Mouse (Mus musculus): ENCODE measurements at regions not wholly inside any gene's neighbourhood (a gene's known extent, or its start where the extent isn't known, plus 50 kb on each side); places are given as distances from the start of the nearest gene placed in this dataset.

GRCm38 (mm10) chr9:113074866-113075265 is 633.2 kb downstream of the Pdcd6ip start:
- H3K27me3 ChIP-seq (ENCODE audit: insufficient read depth, low read length) = no peaks in the 10 kb centered on the region
- H3K36me3 ChIP-seq (ENCODE audit: insufficient read depth, low read length) = no peaks in the 10 kb centered on the region
- TF ChIP-seq CTCF (IDR thresholded peaks at IDR 0.05; ENCODE audit: low read depth) = no peak
- no peaks in the 10 kb centered on the region for H3K4me1 ChIP-seq (ENCODE audit: insufficient read depth, low read length)
- no peak overlapping the region for H3K4me2 ChIP-seq (ENCODE audit: low read depth, low read length)
- no peak overlapping the region for H3K27ac ChIP-seq
- no peak for DNase-seq (ENCODE audit: low spot score)
- no peaks in the 10 kb centered on the region for H3K9me3 ChIP-seq (ENCODE audit: low read length)
- no peak overlapping the region for H3K9ac ChIP-seq (replicated peaks; ENCODE audit: low read length)
- ATAC-seq = no peak
- no peak overlapping the region for H3K4me3 ChIP-seq (ENCODE audit: low read length)
- 84% methylated on average over 3 of the region's 3 CpGs for whole genome bisulfite sequencing

- Histone ChIP-seq H3K27me3 (ENCODE audit: insufficient read depth, low read length) (no peaks in the 10 kb centered on the region), H3K4me3 (ENCODE audit: low read length) (no peak overlapping the region), H3K36me3 (ENCODE audit: insufficient read depth, low read length) (no peaks in the 10 kb centered on the region), H3K9me3 (ENCODE audit: low read length) (no peaks in the 10 kb centered on the region), H3K9ac (replicated peaks; ENCODE audit: low read length) (no peak overlapping the region), H3K27ac (no peak overlapping the region), H3K4me1 (ENCODE audit: insufficient read depth, low read length) (no peaks in the 10 kb centered on the region), H3K4me2 (ENCODE audit: low read depth, low read length) (no peak overlapping the region)
- DNase-seq (ENCODE audit: low spot score) = no peak
- ATAC-seq = no peak
- no peak for TF ChIP-seq CTCF (IDR thresholded peaks at IDR 0.05; ENCODE audit: low read depth)
- 74% methylated on average over 11 of the region's 11 CpGs for WGBS
Observed at GRCm38 (mm10) chr9:113057415-113057814, 650.6 kb downstream of the Pdcd6ip start.

GRCm38 (mm10) chr9:113044556-113045178 is 663.4 kb downstream of the Pdcd6ip start:
- Histone ChIP-seq H3K4me1 (ENCODE audit: insufficient read depth, low read length) (no peaks in the 10 kb centered on the region), H3K4me3 (ENCODE audit: low read length) (no peak overlapping the region), H3K9ac (replicated peaks; ENCODE audit: low read length) (no peak overlapping the region), H3K36me3 (ENCODE audit: insufficient read depth, low read length) (no peaks in the 10 kb centered on the region), H3K27ac (no peak overlapping the region), H3K27me3 (ENCODE audit: insufficient read depth, low read length) (no peaks in the 10 kb centered on the region), H3K4me2 (ENCODE audit: low read depth, low read length) (no peak overlapping the region), H3K9me3 (ENCODE audit: low read length) (no peaks in the 10 kb centered on the region)
- DNase-seq (ENCODE audit: low spot score) = no peak
- TF ChIP-seq CTCF (IDR thresholded peaks at IDR 0.05; ENCODE audit: low read depth) = no peak
- no peak for ATAC-seq
- 69% methylated on average over 4 of the region's 4 CpGs for WGBS

- 86% methylated on average over 6 of the region's 6 CpGs for WGBS
- no peak for ATAC-seq
- no peak for TF ChIP-seq CTCF (IDR thresholded peaks at IDR 0.05; ENCODE audit: low read depth)
Observed at GRCm38 (mm10) chr9:113040885-113041284, 667.2 kb downstream of the Pdcd6ip start.

GRCm38 (mm10) chr9:113033996-113034395 is 674.1 kb downstream of the Pdcd6ip start:
- TF ChIP-seq CTCF (IDR thresholded peaks at IDR 0.05; ENCODE audit: low read depth) = no peak
- no peak overlapping the region for H3K4me2 ChIP-seq (ENCODE audit: low read depth, low read length)
- no peaks in the 10 kb centered on the region for H3K4me1 ChIP-seq (ENCODE audit: insufficient read depth, low read length)
- H3K27ac ChIP-seq = no peak overlapping the region
- no peaks in the 10 kb centered on the region for H3K9me3 ChIP-seq (ENCODE audit: low read length)
- H3K36me3 ChIP-seq (ENCODE audit: insufficient read depth, low read length) = no peaks in the 10 kb centered on the region
- H3K27me3 ChIP-seq (ENCODE audit: insufficient read depth, low read length) = no peaks in the 10 kb centered on the region
- 58% methylated on average over 5 of the region's 5 CpGs for WGBS
- no peak overlapping the region for H3K4me3 ChIP-seq (ENCODE audit: low read length)
- ATAC-seq (no peak), DNase-seq (ENCODE audit: low spot score) (no peak)
- no peak overlapping the region for H3K9ac ChIP-seq (replicated peaks; ENCODE audit: low read length)

More at GRCm38 (mm10) chr9:113040885-113041284, 667.2 kb downstream of the Pdcd6ip start:
- DNase-seq (ENCODE audit: low spot score) = no peak
- no peaks in the 10 kb centered on the region for H3K36me3 ChIP-seq (ENCODE audit: insufficient read depth, low read length)
- H3K27me3 ChIP-seq (ENCODE audit: insufficient read depth, low read length) = no peaks in the 10 kb centered on the region
- H3K9ac ChIP-seq (replicated peaks; ENCODE audit: low read length) = no peak overlapping the region
- no peak overlapping the region for H3K4me2 ChIP-seq (ENCODE audit: low read depth, low read length)
- no peaks in the 10 kb centered on the region for H3K4me1 ChIP-seq (ENCODE audit: insufficient read depth, low read length)
- no peaks in the 10 kb centered on the region for H3K9me3 ChIP-seq (ENCODE audit: low read length)
- H3K27ac ChIP-seq = no peak overlapping the region
- no peak overlapping the region for H3K4me3 ChIP-seq (ENCODE audit: low read length)

- H3K4me3 ChIP-seq (ENCODE audit: low read length) = no peak overlapping the region
- H3K27me3 ChIP-seq (ENCODE audit: insufficient read depth, low read length) = no peaks in the 10 kb centered on the region
- WGBS = 84% methylated on average over 4 of the region's 4 CpGs
- no peaks in the 10 kb centered on the region for H3K9me3 ChIP-seq (ENCODE audit: low read length)
- H3K4me2 ChIP-seq (ENCODE audit: low read depth, low read length) = no peak overlapping the region
- H3K9ac ChIP-seq (replicated peaks; ENCODE audit: low read length) = no peak overlapping the region
- DNase-seq (ENCODE audit: low spot score) (no peak), ATAC-seq (no peak)
- no peak for TF ChIP-seq CTCF (IDR thresholded peaks at IDR 0.05; ENCODE audit: low read depth)
- H3K27ac ChIP-seq = no peak overlapping the region
- no peaks in the 10 kb centered on the region for H3K36me3 ChIP-seq (ENCODE audit: insufficient read depth, low read length)
- no peaks in the 10 kb centered on the region for H3K4me1 ChIP-seq (ENCODE audit: insufficient read depth, low read length)
Observed at GRCm38 (mm10) chr9:113029091-113029490, 679.0 kb downstream of the Pdcd6ip start.

- Histone ChIP-seq H3K36me3 (ENCODE audit: insufficient read depth, low read length) (no peaks in the 10 kb centered on the region), H3K4me2 (ENCODE audit: low read depth, low read length) (no peak overlapping the region), H3K27me3 (ENCODE audit: insufficient read depth, low read length) (no peaks in the 10 kb centered on the region), H3K9me3 (ENCODE audit: low read length) (no peaks in the 10 kb centered on the region), H3K27ac (no peak overlapping the region), H3K4me1 (ENCODE audit: insufficient read depth, low read length) (no peaks in the 10 kb centered on the region), H3K9ac (replicated peaks; ENCODE audit: low read length) (no peak overlapping the region), H3K4me3 (ENCODE audit: low read length) (no peak overlapping the region)
- 79% methylated on average over 4 of the region's 4 CpGs for WGBS
- no peak for ATAC-seq
- no peak for TF ChIP-seq CTCF (IDR thresholded peaks at IDR 0.05; ENCODE audit: low read depth)
- DNase-seq (ENCODE audit: low spot score) = no peak
Observed at GRCm38 (mm10) chr9:113026904-113027193, 681.2 kb downstream of the Pdcd6ip start.
